19 mouse cellular contexts compared by ENCODE assay signal in the genomic region with DNA sequence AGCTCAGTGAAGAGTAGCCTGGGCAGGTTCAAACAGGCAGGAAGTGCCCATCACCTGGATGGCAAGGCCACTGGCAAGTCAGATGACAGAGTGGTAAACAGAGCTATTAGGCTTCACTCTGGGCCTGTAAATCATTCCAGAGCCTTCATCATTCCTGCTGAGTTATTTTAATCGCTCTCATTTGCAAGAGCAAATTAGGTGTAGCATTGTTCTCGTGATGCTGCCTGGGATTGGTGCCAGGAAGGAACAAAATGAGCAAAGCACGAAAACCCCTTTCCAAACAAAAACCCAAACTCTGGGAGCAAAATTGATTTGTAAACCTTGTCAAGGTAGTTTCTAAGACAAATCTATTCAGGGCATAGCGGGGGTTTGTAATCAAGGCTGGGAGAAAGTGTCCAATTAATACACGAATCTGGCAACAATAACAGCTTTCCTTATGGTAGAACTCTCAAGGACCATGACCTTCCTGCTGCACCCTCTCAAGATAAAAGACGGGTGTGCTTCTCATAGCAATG.
DNase-seq lines count a peak whose midpoint lies in the region; ATAC-seq and TF ChIP-seq lines count a peak whose summit lies in the region.
"Had no signal": no experiment of that assay in that cellular context is flagged by ENCODE, and none has a peak within 500 bp of the region (broad histone marks: within the 10 kb centered on the region; RNA-seq: fewer than 3 reads in every experiment).

No protein-coding gene starts in this region.

- peak; percentile 5 for DNase-seq in kidney, postnatal 10 days
- DNase-seq in Muller cell, postnatal 12 days (ENCODE audit: inconsistent ontology term), result peak; percentile 66
- peak; percentile 61 for DNase-seq in brain, adult 2 months (ENCODE audit: low read depth, low spot score)
- DNase-seq in hindbrain, postnatal 0 days (ENCODE audit: low spot score), result peak; percentile 49
- DNase-seq in spleen, postnatal 4 days (ENCODE audit: low spot score in 2 of 2), result no peak
- DNase-seq in gastrocnemius, postnatal 4 days (ENCODE audit: low spot score in 2 of 2), result no peak
- DNase-seq: cerebellum, adult 8-10 months; heart, adult 2 months; heart, postnatal 10 days; lung, postnatal 36 days; spleen, adult 18-20 months; thymus, postnatal 4 days had no signal

- no peaks in the 10 kb centered on the region for H3K4me1 ChIP-seq in kidney, embryonic 14.5 days (ENCODE audit: control insufficient read depth, insufficient read depth, low read length)
- no peaks in the 10 kb centered on the region for H3K4me1 ChIP-seq in hindbrain, postnatal 0 days (ENCODE audit: insufficient read depth, low read length)
- no peaks in the 10 kb centered on the region for H3K4me1 ChIP-seq in intestine, embryonic 15.5 days (replicated peaks)
- H3K4me1 ChIP-seq: limb, embryonic 12.5 days; midbrain, embryonic 15.5 days had no signal

- H3K9ac ChIP-seq in kidney, embryonic 14.5 days (ENCODE audit: low read depth, low read length), result no peak overlapping the region
- H3K9ac ChIP-seq in hindbrain, postnatal 0 days (replicated peaks; ENCODE audit: low read length), result no peak overlapping the region
- no peak overlapping the region for H3K9ac ChIP-seq in intestine, embryonic 15.5 days
- H3K9ac ChIP-seq: limb, embryonic 12.5 days; midbrain, embryonic 15.5 days had no signal

- H3K9me3 ChIP-seq in kidney, embryonic 14.5 days (ENCODE audit: control insufficient read depth, low read length), result no peaks in the 10 kb centered on the region
- H3K9me3 ChIP-seq in hindbrain, postnatal 0 days (ENCODE audit: low read length), result no peaks in the 10 kb centered on the region
- H3K9me3 ChIP-seq in intestine, embryonic 15.5 days, result no peaks in the 10 kb centered on the region
- H3K9me3 ChIP-seq: limb, embryonic 12.5 days; midbrain, embryonic 15.5 days had no signal

- H3K4me2 ChIP-seq in kidney, embryonic 14.5 days (replicated peaks; ENCODE audit: low read depth, low read length), result no peak overlapping the region
- no peak overlapping the region for H3K4me2 ChIP-seq in hindbrain, postnatal 0 days (ENCODE audit: low read depth, low read length)
- no peak overlapping the region for H3K4me2 ChIP-seq in intestine, embryonic 15.5 days (replicated peaks)
- H3K4me2 ChIP-seq: limb, embryonic 12.5 days; midbrain, embryonic 15.5 days had no signal

- H3K4me3 ChIP-seq in kidney, embryonic 14.5 days (ENCODE audit: low read length), result no peak overlapping the region
- no peak overlapping the region for H3K4me3 ChIP-seq in hindbrain, postnatal 0 days (ENCODE audit: low read length)
- no peak overlapping the region for H3K4me3 ChIP-seq in intestine, embryonic 15.5 days (replicated peaks)
- H3K4me3 ChIP-seq: heart, adult 2 months; limb, embryonic 12.5 days; midbrain, embryonic 15.5 days had no signal

- TF ChIP-seq CTCF in hindbrain, postnatal 0 days (IDR thresholded peaks at IDR 0.05; ENCODE audit: low read depth), result no peak

- no peak overlapping the region for H3K27ac ChIP-seq in kidney, embryonic 14.5 days (ENCODE audit: low read depth, low read length)
- H3K27ac ChIP-seq in hindbrain, postnatal 0 days, result no peak overlapping the region
- no peak overlapping the region for H3K27ac ChIP-seq in intestine, embryonic 15.5 days
- H3K27ac ChIP-seq: heart, adult 2 months; limb, embryonic 12.5 days; midbrain, embryonic 15.5 days; stomach, postnatal 0 days had no signal

- 53% methylated on average over 6 of the region's 6 CpGs for WGBS in kidney, embryonic 14.5 days
- 21% methylated on average over 6 of the region's 6 CpGs for WGBS in hindbrain, postnatal 0 days
- 53% methylated on average over 6 of the region's 6 CpGs for WGBS in intestine, embryonic 15.5 days

- no peaks in the 10 kb centered on the region for H3K27me3 ChIP-seq in kidney, embryonic 14.5 days (ENCODE audit: control insufficient read depth, insufficient read depth, low read length)
- H3K27me3 ChIP-seq in hindbrain, postnatal 0 days (ENCODE audit: insufficient read depth, low read length), result no peaks in the 10 kb centered on the region
- H3K27me3 ChIP-seq in intestine, embryonic 15.5 days (replicated peaks), result no peaks in the 10 kb centered on the region
- H3K27me3 ChIP-seq: limb, embryonic 12.5 days; midbrain, embryonic 15.5 days had no signal

- ATAC-seq in kidney, embryonic 14.5 days (ENCODE audit: low FRiP score, low TSS enrichment), result no peak
- ATAC-seq in hindbrain, postnatal 0 days, result no peak
- no peak for ATAC-seq in intestine, embryonic 15.5 days
- ATAC-seq: activated CD4-positive, CD25-positive, alpha-beta regulatory T cell, adult 4 months; intestine, embryonic 16.5 days; midbrain, embryonic 15.5 days had no signal

- no peaks in the 10 kb centered on the region for H3K36me3 ChIP-seq in kidney, embryonic 14.5 days (ENCODE audit: control insufficient read depth, insufficient read depth, low read length)
- no peaks in the 10 kb centered on the region for H3K36me3 ChIP-seq in hindbrain, postnatal 0 days (ENCODE audit: insufficient read depth, low read length)
- no peaks in the 10 kb centered on the region for H3K36me3 ChIP-seq in intestine, embryonic 15.5 days
- H3K36me3 ChIP-seq: limb, embryonic 12.5 days; midbrain, embryonic 15.5 days had no signal

Comparison
In these comparisons a context has a peak if more than half of its experiments do, and no peak if none do; other contexts are left out.
1. DNase-seq: peak in kidney, postnatal 10 days (single experiment), Muller cell, postnatal 12 days (single experiment), brain, adult 2 months (single experiment) and hindbrain, postnatal 0 days (single experiment); none in spleen, postnatal 4 days (0 of 2) and gastrocnemius, postnatal 4 days (0 of 2).